Mouse (Mus musculus): Measurements from ENCODE around the gene Ncor2.

- TF ChIP-seq HCFC1 (IDR thresholded peaks at IDR 0.05; ENCODE audit: borderline replicate concordance, insufficient read depth, low read length) (no peak), ZC3H11A (IDR thresholded peaks at IDR 0.05; ENCODE audit: borderline replicate concordance, low read depth, low read length) (no peak), MAFK (IDR thresholded peaks at IDR 0.05; ENCODE audit: insufficient read depth, low read depth, low read length) (no peak), CHD2 (IDR thresholded peaks at IDR 0.05; ENCODE audit: low read depth, low read length) (no peak)
Measured at GRCm38 (mm10) chr5:125132069-125132468, 47.0 kb downstream of the Ncor2 start.
